Mouse (Mus musculus) frontal cortex, postnatal 25 days (tissue): ENCODE data around the gene Myo18a.

Experiments
- DNase-seq, 2 experiments: peaks; one replicate each; pipeline ENCODE4 v3.0.0; 2022; ENCODE audit warnings: low spot score in 2 of 2

The Myo18a gene

GRCm38 (mm10) chr11:77836751-77837150 lies 73.7 kb downstream of the Myo18a start:
- DNase-seq = no peak

GRCm38 (mm10) chr11:77837856-77838255 lies 74.8 kb downstream of the Myo18a start:
- no peak for DNase-seq

- no peak for DNase-seq
Measured at GRCm38 (mm10) chr11:77840523-77841245, 77.6 kb downstream of the Myo18a start.

DNA sequence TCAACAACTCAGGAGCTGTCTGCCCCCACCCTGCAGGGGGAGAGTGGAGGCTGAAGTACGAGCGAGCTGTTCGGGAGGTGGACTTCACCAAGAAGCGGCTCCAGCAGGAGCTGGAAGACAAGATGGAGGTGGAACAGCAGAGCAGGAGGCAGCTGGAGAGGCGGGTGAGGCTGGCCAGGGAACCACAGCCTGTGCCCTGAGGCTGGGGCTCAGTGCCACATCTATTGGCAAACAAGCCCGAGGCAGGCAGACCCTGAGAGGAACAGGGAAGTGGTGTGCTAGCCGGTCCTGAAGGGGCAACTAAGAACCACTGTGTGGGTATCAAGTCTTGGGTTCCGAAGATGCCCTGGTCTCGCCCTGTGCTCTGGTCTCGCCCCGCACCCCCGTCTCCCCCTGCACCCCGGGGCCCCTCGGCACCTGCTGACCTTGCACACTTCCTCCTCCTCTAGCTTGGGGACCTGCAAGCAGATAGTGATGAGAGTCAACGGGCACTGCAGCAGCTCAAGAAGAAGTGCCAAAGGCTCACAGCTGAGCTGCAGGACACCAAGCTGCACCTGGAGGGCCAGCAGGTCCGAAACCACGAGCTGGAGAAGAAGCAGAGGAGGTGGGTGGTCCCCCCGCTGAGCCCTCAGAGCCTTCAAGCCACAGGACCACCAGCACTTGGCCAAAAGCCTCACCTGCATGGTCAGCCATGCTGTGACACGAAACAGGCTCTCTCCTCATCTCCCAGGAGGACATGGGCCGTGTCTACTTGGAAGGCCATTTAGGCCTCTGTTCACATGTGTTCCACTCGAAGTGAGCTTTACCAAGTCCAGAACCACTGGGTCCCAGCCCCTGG lies 80.2 kb downstream of the Myo18a start:
- no peak for DNase-seq

DNA sequence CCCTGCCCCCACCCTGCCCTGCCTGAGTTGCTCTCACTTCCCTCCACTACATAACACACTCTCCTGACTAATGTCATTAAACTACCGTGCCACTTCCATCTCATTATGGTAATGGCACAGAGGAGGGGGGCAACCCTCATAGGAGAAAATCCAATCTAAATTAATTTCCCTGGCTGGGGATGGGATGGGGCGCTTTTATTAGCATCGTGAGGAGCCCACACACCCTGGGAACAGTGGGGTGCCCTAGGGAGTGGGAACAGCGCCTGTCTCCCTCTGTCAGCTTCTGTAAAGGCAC lies 80.8 kb downstream of the Myo18a start:
- no peak for DNase-seq

DNA sequence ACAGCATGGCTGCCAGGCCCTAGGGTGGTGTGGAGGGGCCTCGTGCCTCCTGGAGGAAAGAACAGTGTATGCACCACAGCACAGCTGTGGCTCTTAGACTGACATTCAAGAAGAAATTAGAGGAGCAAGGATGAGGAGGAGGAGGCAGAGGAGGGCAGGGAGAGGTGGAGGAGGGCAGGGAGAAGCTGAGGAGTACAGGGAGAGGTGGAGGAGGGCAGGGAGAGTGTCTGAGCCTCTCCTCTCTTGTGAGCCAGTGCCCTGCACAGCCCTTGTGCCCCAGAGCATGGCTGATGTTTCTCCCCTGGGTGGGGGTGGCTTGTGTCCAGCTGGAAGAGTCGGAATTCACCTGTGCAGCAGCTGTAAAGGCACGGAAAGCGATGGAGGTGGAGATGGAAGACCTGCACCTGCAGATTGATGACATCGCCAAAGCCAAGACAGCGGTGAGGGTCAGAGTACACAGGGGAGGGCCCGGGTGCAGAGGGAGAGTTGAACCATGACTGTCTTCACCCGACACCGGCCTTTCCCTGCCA lies 84.6 kb downstream of the Myo18a start:
- no peak for DNase-seq

GRCm38 (mm10) chr11:77848131-77848530 lies 85.1 kb downstream of the Myo18a start:
- DNase-seq = no peak

GRCm38 (mm10) chr11:77849151-77849550 lies 86.1 kb downstream of the Myo18a start:
- DNase-seq = no peak

- DNase-seq = no peak
Measured at GRCm38 (mm10) chr11:77850401-77851244, 87.6 kb downstream of the Myo18a start.

GRCm38 (mm10) chr11:77851483-77852010 lies 88.5 kb downstream of the Myo18a start:
- no peak for DNase-seq

DNA sequence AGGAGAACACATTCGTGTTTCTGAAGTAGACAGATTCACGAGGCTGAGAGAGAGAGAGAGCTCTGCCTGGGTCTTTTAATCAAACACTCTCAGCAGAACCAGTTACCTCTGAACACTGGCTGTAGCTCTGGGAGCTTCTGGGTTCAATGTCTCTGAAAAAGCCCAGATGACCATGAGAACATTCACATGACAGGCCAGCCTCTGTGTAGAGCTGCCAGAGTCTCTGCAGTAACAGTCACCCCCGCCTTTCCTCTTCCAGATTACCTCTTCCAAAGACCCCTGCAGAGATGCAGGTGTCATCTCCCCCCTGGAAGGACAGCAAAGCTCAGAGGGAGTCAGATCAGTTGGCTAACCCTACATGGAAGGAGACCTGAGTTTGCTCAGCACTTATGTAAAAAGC lies 89.1 kb downstream of the Myo18a start:
- no peak for DNase-seq

DNA sequence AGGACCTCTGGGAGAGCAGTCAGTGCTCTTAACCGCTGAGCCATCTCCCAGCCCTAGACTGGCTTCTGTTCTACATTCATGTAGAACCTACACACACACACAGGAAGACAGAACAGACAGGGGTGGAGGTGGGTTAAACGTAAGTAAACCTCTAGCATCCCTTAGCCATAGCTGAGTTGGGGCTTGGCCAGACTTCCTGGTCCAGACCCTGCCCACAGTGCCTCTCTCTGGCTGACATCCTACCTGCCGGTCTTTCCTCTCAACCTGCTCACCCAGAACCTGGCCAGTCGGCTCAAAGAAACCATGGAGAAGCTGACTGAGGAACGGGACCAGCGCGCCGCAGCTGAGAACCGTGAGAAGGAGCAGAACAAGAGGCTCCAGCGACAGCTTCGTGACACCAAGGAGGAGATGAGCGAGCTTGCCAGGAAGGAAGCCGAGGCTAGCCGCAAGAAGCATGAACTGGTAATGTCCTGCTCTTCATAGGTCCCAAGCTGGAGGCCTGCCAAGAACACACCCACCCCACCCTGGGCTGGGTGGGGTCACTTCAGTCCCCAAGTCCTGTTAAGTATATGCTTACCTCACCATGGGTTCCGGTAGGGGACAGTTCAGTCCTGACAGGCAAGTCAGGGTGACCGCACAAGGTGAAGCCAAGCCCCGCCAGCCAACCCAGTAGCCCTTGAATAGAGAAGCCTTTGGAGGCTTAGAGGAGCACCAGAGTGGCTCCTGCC lies 90.1 kb downstream of the Myo18a start:
- DNase-seq = no peak

DNA sequence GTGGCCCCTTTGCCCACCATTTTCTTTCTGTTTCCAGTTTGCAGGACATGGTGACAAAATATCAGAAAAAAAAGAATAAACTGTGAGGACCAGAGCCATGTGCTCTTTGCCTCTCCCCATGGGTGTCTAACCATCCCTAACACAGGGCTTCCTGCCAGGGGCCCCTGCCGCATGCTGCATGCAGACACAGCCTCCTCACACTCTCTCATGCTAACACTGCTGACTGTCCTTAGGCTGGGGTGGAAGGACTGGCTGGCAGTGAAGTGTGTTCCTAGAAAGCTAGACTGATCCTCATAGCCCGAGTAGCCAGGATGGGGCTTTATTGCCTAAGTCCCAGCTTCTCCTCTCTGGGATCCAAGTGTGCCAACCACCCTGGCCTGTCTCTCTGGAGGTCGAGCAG lies 91.6 kb downstream of the Myo18a start:
- DNase-seq = no peak

GRCm38 (mm10) chr11:77855396-77855795 lies 92.3 kb downstream of the Myo18a start:
- no peak for DNase-seq

GRCm38 (mm10) chr11:77857089-77857488 lies 94.0 kb downstream of the Myo18a start:
- DNase-seq = no peak

- no peak for DNase-seq
Measured at GRCm38 (mm10) chr11:77858589-77858988, 95.5 kb downstream of the Myo18a start.

DNA sequence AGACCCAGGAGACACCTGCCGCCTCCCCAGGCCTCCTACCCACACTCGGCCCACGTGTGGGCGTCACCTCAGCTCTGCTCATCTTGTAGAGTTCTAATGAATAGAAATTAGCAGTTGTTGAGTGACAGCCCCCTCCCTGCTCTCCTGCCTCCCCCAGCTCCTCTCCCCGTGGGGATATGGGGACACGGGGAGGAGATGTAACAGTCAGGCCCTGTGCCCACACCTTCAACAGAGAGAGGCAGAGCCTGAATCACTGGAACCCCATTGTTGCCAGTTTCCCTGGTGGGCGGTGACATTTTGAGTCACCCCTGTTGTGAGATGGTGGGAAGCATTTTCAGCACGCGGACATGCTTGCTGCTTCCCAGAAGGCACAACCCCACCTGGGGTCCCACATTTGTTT lies 97.9 kb downstream of the Myo18a start:
- no peak for DNase-seq

DNA sequence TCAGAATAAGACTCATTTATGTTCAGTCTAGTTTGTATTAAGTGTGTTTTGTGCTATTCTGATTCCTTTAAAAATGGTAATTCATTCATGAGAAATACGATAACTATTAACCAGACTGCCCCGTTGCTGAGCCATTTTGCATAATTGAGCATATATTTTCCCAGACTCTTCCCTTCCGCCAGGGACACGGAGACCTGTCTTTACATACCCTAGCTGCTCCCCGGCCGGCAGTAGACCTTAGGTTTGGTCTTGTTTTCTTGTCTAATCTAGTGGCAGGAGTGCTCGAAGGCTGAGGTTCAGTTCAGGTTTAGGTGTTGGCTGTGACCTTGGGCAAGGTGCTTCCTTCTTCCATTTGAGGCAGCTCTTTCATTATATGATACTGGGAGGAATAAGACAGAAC lies 99.8 kb downstream of the Myo18a start:
- DNase-seq = no peak

GRCm38 (mm10) chr11:77864771-77865170 lies 101.7 kb downstream of the Myo18a start:
- no peak for DNase-seq

GRCm38 (mm10) chr11:77867419-77868083 lies 104.5 kb downstream of the Myo18a start:
- no peak for DNase-seq

DNA sequence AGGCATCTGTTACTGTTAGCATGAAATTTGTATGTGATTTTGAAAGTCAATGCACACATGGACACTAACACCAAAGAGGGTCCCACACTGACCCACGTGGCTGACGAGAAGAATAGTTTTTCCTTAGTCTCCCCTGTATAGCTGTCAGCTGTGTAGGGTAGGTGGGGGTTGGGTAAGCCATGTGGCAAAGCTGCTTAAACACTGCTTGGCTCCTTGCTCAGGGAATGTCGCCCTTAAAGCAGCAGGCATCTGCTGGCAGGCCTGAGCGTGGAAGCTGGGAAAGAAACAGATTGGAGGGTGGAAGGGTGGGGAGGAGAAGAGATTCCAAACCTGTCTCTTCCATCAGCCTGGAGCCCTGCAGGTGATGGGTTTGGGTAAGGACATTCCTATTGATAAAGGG lies 108.4 kb downstream of the Myo18a start:
- peak in 1 of 2 experiments; percentile 57 for DNase-seq
